Mouse (Mus musculus) bone marrow macrophage, adult 2 months (primary cell): ENCODE measurements around the gene Il23r.

ENCODE experiments used
- CTCF ChIP-seq: IDR thresholded peaks from 2 replicates; pipeline ENCODE4 v1.5.1; 2012; ENCODE audit warnings: low read depth, mild to moderate bottlenecking, low read length, moderate library complexity
- POLR2A ChIP-seq: IDR thresholded peaks from 2 replicates; pipeline ENCODE4 v1.6.1; 2012; ENCODE audit warnings: mild to moderate bottlenecking, low read depth, low read length, borderline replicate concordance

- no peak for TF ChIP-seq CTCF
- no peak for TF ChIP-seq POLR2A
Observed at GRCm38 (mm10) chr6:67436295-67436694, 55.4 kb downstream of the Il23r start.
